Mouse (Mus musculus) MEL (cell line): ENCODE data around the gene Unc93b1. TPM values are rescaled to one million over a fixed set of nuclear protein-coding genes. Genes with fewer than 3 reads are reported as not detected.

ENCODE experiments used
- DNase-seq: peaks from one replicate; pipeline ENCODE4 v3.0.0; 2011; ENCODE audit warnings: low read depth, low spot score
- H3K27ac ChIP-seq: 2 replicates; pipeline ENCODE4 v1.5.1; 2012; ENCODE audit warnings: low read depth, mild to moderate bottlenecking, control low read depth, low read length, moderate library complexity; ENCODE audit not compliant: control insufficient read depth
- H3K27me3 ChIP-seq, 2 experiments: fragments of 150-350 bp in 1 of 2; sonication (generic) in 1 of 2; 2 replicates each; pipeline ENCODE4 v1.6.1; 2012; ENCODE audit warnings: low read length in 2 of 2, mild to moderate bottlenecking in 2 of 2, improper control_type of control experiment in 1 of 2, moderate library complexity in 1 of 2; ENCODE audit not compliant: insufficient read depth in 2 of 2, control insufficient read depth in 1 of 2
- H3K36me3 ChIP-seq, 2 experiments: 2 replicates each; pipeline ENCODE4 v1.6.1; 2012 to 2014; ENCODE audit warnings: low read length in 2 of 2, improper control_type of control experiment in 1 of 2, inconsistent platforms in 1 of 2, mild to moderate bottlenecking in 1 of 2; ENCODE audit not compliant: insufficient read depth in 2 of 2, control insufficient read depth in 1 of 2
- H3K4me1 ChIP-seq, 2 experiments: fragments of 150-350 bp in 1 of 2; sonication (generic) in 1 of 2; 2 replicates each; pipeline ENCODE4 v1.6.1; 2012; ENCODE audit warnings: low read length in 2 of 2, improper control_type of control experiment in 1 of 2, mild to moderate bottlenecking in 1 of 2; ENCODE audit not compliant: insufficient read depth in 2 of 2, control insufficient read depth in 1 of 2
- H3K4me3 ChIP-seq, 2 experiments: fragments of 150-350 bp in 1 of 2; sonication (generic) in 1 of 2; 2 replicates each; pipeline ENCODE4 v1.5.1; 2012; ENCODE audit warnings: low read depth in 2 of 2, low read length in 2 of 2, mild to moderate bottlenecking in 2 of 2, moderate library complexity in 2 of 2, control low read depth in 1 of 2, improper control_type of control experiment in 1 of 2; ENCODE audit not compliant: control insufficient read depth in 1 of 2, insufficient read depth in 1 of 2
- H3K79me2 ChIP-seq: 2 replicates; pipeline ENCODE4 v1.6.1; 2012; ENCODE audit warnings: mild to moderate bottlenecking, low read length, moderate library complexity; ENCODE audit not compliant: control insufficient read depth, poor library complexity, insufficient read depth
- H3K9ac ChIP-seq: 2 replicates; pipeline ENCODE4 v1.6.1; 2012; ENCODE audit warnings: low read depth, mild to moderate bottlenecking, control low read depth, low read length, moderate library complexity; ENCODE audit not compliant: control insufficient read depth, poor library complexity, severe bottlenecking
- H3K9me3 ChIP-seq: fragments of 150-350 bp; sonication (generic); replicated peaks from 2 replicates; pipeline ENCODE4 v1.6.1; 2012; ENCODE audit warnings: mild to moderate bottlenecking, low read length, improper control_type of control experiment, moderate library complexity; ENCODE audit not compliant: insufficient read depth
- CHD2 ChIP-seq: IDR thresholded peaks from 2 replicates; pipeline ENCODE4 v1.6.1; 2011; ENCODE audit warnings: low read length, improper control_type of control experiment
- CTCF ChIP-seq, 3 experiments: IDR thresholded peaks in 2 of 3; conservative IDR thresholded peaks in 1 of 3; 2 replicates each; pipeline ENCODE4 v1.5.1; 2011 to 2012; ENCODE audit warnings: low read length in 3 of 3, low read depth in 2 of 3, mild to moderate bottlenecking in 2 of 3, improper control_type of control experiment in 1 of 3, inconsistent platforms in 1 of 3, mixed read lengths in 1 of 3, moderate library complexity in 1 of 3; ENCODE audit not compliant: control insufficient read depth in 1 of 3, insufficient read depth in 1 of 3, poor library complexity in 1 of 3, severe bottlenecking in 1 of 3
- EP300 ChIP-seq, 2 experiments: IDR thresholded peaks; 2 replicates each; pipeline ENCODE4 v1.6.1; 2011; ENCODE audit warnings: improper control_type of control experiment in 2 of 2, low read length in 2 of 2, low read depth in 1 of 2, mild to moderate bottlenecking in 1 of 2
- ETS1 ChIP-seq: IDR thresholded peaks from 2 replicates; pipeline ENCODE4 v1.6.1; 2012; ENCODE audit warnings: low read depth, mild to moderate bottlenecking, inconsistent platforms, low read length, improper control_type of control experiment, moderate library complexity
- GABPA ChIP-seq: IDR thresholded peaks from 2 replicates; pipeline ENCODE4 v1.6.1; 2012; ENCODE audit warnings: low read depth, mild to moderate bottlenecking, inconsistent platforms, low read length, improper control_type of control experiment, moderate library complexity
- GATA1 ChIP-seq: IDR thresholded peaks from 2 replicates; pipeline ENCODE4 v1.6.1; 2011; ENCODE audit warnings: low read depth, low read length, improper control_type of control experiment
- HCFC1 ChIP-seq: IDR thresholded peaks from 2 replicates; pipeline ENCODE4 v1.6.1; 2012; ENCODE audit warnings: low read depth, mild to moderate bottlenecking, inconsistent platforms, low read length, improper control_type of control experiment, moderate library complexity
- JUND ChIP-seq: IDR thresholded peaks from 2 replicates; pipeline ENCODE4 v1.6.1; 2011; ENCODE audit warnings: low read depth, mild to moderate bottlenecking, improper control_type of control experiment, low read length
- MAFK ChIP-seq: IDR thresholded peaks from 2 replicates; pipeline ENCODE4 v1.6.1; 2011; ENCODE audit warnings: low read depth, mild to moderate bottlenecking, low read length, improper control_type of control experiment, borderline replicate concordance
- MAX ChIP-seq: IDR thresholded peaks from 2 replicates; pipeline ENCODE4 v1.6.1; 2011; ENCODE audit warnings: low read length, improper control_type of control experiment
- MAZ ChIP-seq: IDR thresholded peaks from 2 replicates; pipeline ENCODE4 v1.6.1; 2012; ENCODE audit warnings: low read depth, mild to moderate bottlenecking, inconsistent platforms, low read length, improper control_type of control experiment
- MEF2A ChIP-seq: IDR thresholded peaks from 2 replicates; pipeline ENCODE4 v1.6.1; 2014; ENCODE audit warnings: low read depth, mild to moderate bottlenecking, inconsistent platforms, low read length, improper control_type of control experiment; ENCODE audit not compliant: poor library complexity, insufficient replicate concordance, severe bottlenecking; ENCODE audit errors: extremely low read depth
- MYC ChIP-seq: IDR thresholded peaks from 2 replicates; pipeline ENCODE4 v1.6.1; 2011; ENCODE audit warnings: low read depth, mild to moderate bottlenecking, low read length, improper control_type of control experiment, moderate library complexity
- NELFE ChIP-seq: IDR thresholded peaks from 2 replicates; pipeline ENCODE4 v1.6.1; 2011; ENCODE audit warnings: low read depth, low read length, improper control_type of control experiment
- NRF1 ChIP-seq: IDR thresholded peaks from 2 replicates; pipeline ENCODE4 v1.6.1; 2014; ENCODE audit warnings: low read depth, mild to moderate bottlenecking, inconsistent platforms, low read length, improper control_type of control experiment, moderate library complexity; ENCODE audit not compliant: poor library complexity, insufficient read depth, severe bottlenecking
- POLR2AphosphoS5 ChIP-seq: IDR thresholded peaks from 2 replicates; pipeline ENCODE4 v1.6.1; 2012; ENCODE audit warnings: low read depth, borderline replicate concordance, mild to moderate bottlenecking, inconsistent platforms, low read length, moderate library complexity, mixed read lengths
- SIN3A ChIP-seq: IDR thresholded peaks from 2 replicates; pipeline ENCODE4 v1.6.1; 2012; ENCODE audit warnings: low read length, improper control_type of control experiment, inconsistent platforms
- SMC3 ChIP-seq: IDR thresholded peaks from 2 replicates; pipeline ENCODE4 v1.6.1; 2011; ENCODE audit warnings: low read depth, low read length, improper control_type of control experiment
- TBP ChIP-seq: IDR thresholded peaks from 2 replicates; pipeline ENCODE4 v1.8.0; 2011; ENCODE audit warnings: low read depth, low read length, improper control_type of control experiment
- TCF12 ChIP-seq: IDR thresholded peaks from 2 replicates; pipeline ENCODE4 v1.6.1; 2014; ENCODE audit warnings: low read depth, mild to moderate bottlenecking, inconsistent platforms, low read length, improper control_type of control experiment, moderate library complexity
- UBTF ChIP-seq: IDR thresholded peaks from 2 replicates; pipeline ENCODE4 v1.6.1; 2012; ENCODE audit warnings: low read depth, mild to moderate bottlenecking, inconsistent platforms, low read length, improper control_type of control experiment, moderate library complexity, borderline replicate concordance; ENCODE audit not compliant: insufficient read depth
- USF2 ChIP-seq, 2 experiments: IDR thresholded peaks; 2 replicates each; pipeline ENCODE4 v1.6.1; 2011 to 2012; ENCODE audit warnings: improper control_type of control experiment in 2 of 2, low read length in 2 of 2, borderline replicate concordance in 1 of 2, inconsistent platforms in 1 of 2, low read depth in 1 of 2, mild to moderate bottlenecking in 1 of 2; ENCODE audit not compliant: insufficient read depth in 1 of 2
- ZC3H11A ChIP-seq: IDR thresholded peaks from 2 replicates; pipeline ENCODE4 v1.6.1; 2012; ENCODE audit warnings: low read depth, mild to moderate bottlenecking, inconsistent platforms, low read length, improper control_type of control experiment
- ZKSCAN1 ChIP-seq: IDR thresholded peaks from 2 replicates; pipeline ENCODE4 v1.6.1; 2012; ENCODE audit warnings: low read depth, mild to moderate bottlenecking, inconsistent platforms, low read length, improper control_type of control experiment, moderate library complexity
- ZMIZ1 ChIP-seq: IDR thresholded peaks from 2 replicates; pipeline ENCODE4 v1.6.1; 2012; ENCODE audit warnings: low read depth, mild to moderate bottlenecking, inconsistent platforms, low read length, improper control_type of control experiment, moderate library complexity
- polyA plus RNA-seq, 2 experiments: library from polyadenylated mRNA; stranded (reverse) in 1 of 2; unstranded in 1 of 2; fragments of >175 nt in 1 of 2; fragments of >200 nt in 1 of 2; gene quantifications; 2 replicates each; pipeline versions ENCODE4 v1.2.1 to v1.2.4; 2012; ENCODE audit warnings: low replicate concordance in 2 of 2, low read depth in 1 of 2; ENCODE audit not compliant: insufficient read length in 2 of 2, insufficient read depth in 1 of 2, missing spikeins in 1 of 2
- total RNA-seq: library from RNA; depleted of rRNA; stranded (reverse); fragments of 300-350 nt; gene quantifications from 2 replicates; pipeline ENCODE4 v1.2.3, GENCODE M21; 2012

Gene Unc93b1
- total and polyA plus RNA-seq, 3 experiments: 4.7 to 8.2 TPM; not detected in 1

DNA sequence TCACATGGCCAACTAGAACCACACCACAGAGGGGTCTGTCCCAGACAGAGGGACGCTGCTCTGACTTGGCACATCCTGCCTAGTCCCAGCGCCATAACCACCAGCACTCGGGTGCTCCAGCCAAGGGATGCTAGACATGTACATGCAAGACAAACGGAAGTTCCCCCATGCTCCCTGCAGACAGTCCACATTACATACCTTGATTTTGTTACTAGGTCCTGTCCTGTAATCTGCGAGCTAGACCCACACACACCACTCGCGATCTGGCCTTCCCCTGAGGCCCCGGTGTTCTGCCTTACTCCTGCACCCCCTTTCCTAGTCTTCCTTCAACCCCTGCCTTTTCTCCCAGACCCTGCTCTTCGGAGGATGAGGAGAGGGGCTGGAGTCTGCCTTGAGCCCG is 28.7 kb upstream of the Unc93b1 start:
- peaks cover 0 to 12% of the 10 kb centered on the region in 2 experiments; a peak in 2 of 4 replicates for H3K36me3 ChIP-seq
- peak overlapping the region; percentile 94 to 98 for H3K4me3 ChIP-seq
- TF ChIP-seq NELFE (peak; percentile 8; the same call in 1 of the 2 replicates), USF2 (IDR thresholded peaks at IDR 0.05; ENCODE audit: borderline replicate concordance in 1 of 2, insufficient read depth in 1 of 2, low read depth in 1 of 2, low read length in 2 of 2) (no peak), ZC3H11A (no peak), CTCF (IDR thresholded peaks at IDR 0.05 in 2 of 3, conservative IDR thresholded peaks at IDR 0.05 in 1 of 3; ENCODE audit: control insufficient read depth in 1 of 3, insufficient read depth in 1 of 3, low read depth in 2 of 3, low read length in 3 of 3, poor library complexity in 1 of 3, severe bottlenecking in 1 of 3) (no peak), HCFC1 (no peak), CHD2 (no peak), TCF12 (no peak), MAX (0 out of 2 replicates have a peak, but pooled peaks have one; percentile 29), ZMIZ1 (0 out of 2 replicates have a peak, but pooled peaks have one; percentile 18), GATA1 (no peak), MYC (no peak), EP300 (IDR thresholded peaks at IDR 0.05; ENCODE audit: low read depth in 1 of 2, low read length in 2 of 2) (no peak), SIN3A (peak; percentile 32; the same call in 1 of the 2 replicates), NRF1 (no peak)
- peak overlapping the region; percentile 84 for H3K9ac ChIP-seq
- H3K27ac ChIP-seq: no peak overlapping the region
- peaks cover 0 to 22% of the 10 kb centered on the region in 2 experiments; a peak in 2 of 4 replicates for H3K4me1 ChIP-seq
- H3K9me3 ChIP-seq: no peaks in the 10 kb centered on the region
- H3K79me2 ChIP-seq: peaks cover 3% of the 10 kb centered on the region; the same call in 1 of the 2 replicates
- no peaks in the 10 kb centered on the region for H3K27me3 ChIP-seq
- peak; percentile 59 for DNase-seq

DNA sequence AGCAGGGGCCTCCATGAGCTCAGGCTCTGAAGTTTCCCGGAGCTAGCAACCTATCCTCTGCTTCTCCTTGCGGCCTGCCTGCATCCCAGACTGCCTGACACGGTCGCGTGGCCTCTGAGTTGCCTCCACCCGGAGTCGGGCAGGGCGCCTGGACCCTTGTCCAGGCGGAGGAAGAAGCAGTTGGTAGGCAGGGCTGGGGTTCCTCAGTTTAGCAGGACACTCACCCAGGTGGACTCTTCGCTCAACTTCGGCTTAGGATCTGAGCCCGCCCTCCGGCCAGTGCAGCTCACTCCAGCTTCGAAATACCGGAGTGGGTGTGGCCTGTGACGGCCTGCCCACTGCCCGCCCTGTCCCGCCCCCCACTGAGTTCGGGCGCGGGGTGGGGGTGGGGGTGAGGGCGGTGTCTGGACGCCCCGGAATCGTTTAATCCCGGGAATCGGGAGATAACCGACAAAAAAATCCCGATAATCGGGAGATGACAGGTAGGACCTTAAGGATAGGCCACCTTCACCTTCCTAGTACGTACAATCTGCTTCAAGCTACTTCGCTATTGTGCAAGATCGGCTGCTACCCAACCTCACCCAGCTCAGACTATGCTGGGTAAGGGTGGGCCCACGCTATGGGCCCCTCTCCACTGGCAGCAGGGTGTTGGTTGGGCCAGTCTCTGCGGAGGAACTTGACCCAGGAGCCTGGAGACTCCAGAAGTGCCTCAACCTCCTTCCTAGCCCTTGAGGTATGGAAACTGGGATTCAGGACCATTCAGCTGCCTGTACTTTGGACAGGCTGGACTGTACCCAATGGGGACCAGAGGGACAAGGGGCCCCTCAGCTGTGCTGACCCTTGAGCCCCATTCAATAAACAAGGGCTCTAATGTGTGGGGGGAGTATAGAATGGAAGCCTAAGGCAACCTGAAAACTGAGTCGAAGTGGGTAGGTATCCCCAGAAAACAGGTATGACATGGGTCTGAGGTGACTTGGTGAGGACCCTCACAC is 27.9 kb upstream of the Unc93b1 start, which contains the start of gene Tcirg1:
TSS of gene Tcirg1 (minus strand) at position 339 of the 992 bp plus-strand sequence.
- Histone ChIP-seq H3K36me3 (peaks cover 0 to 15% of the 10 kb centered on the region in 2 experiments; a peak in 2 of 4 replicates), H3K4me3 (peak within 1 kb of the TSS; percentile 94 to 98), H3K27me3 (no peaks in the 10 kb centered on the region), H3K79me2 (peaks cover 4% of the 10 kb centered on the region), H3K9ac (peak within 1 kb of the TSS; percentile 84), H3K27ac (no peak within 1 kb of the TSS; the same call in 1 of the 2 replicates), H3K4me1 (peaks cover 0 to 28% of the 10 kb centered on the region in 2 experiments; a peak in 3 of 4 replicates), H3K9me3 (no peaks in the 10 kb centered on the region)
- DNase-seq: peak; percentile 75
- TF ChIP-seq MAX (no peak), CHD2 (no peak; the same call in 1 of the 2 replicates), ZC3H11A (no peak), MAFK (no peak), TCF12 (no peak), ETS1 (no peak), UBTF (no peak), SIN3A (peak; percentile 51; the same call in 1 of the 2 replicates), GABPA (no peak), MEF2A (no peak), USF2 (IDR thresholded peaks at IDR 0.05; ENCODE audit: borderline replicate concordance in 1 of 2, insufficient read depth in 1 of 2, low read depth in 1 of 2, low read length in 2 of 2) (no peak), TBP (0 out of 2 replicates have a peak, but pooled peaks have one; percentile 18), POLR2AphosphoS5 (no peak), JUND (no peak), MAZ (0 out of 2 replicates have a peak, but pooled peaks have one; percentile 48), NRF1 (no peak), ZKSCAN1 (no peak), SMC3 (no peak), CTCF (IDR thresholded peaks at IDR 0.05 in 2 of 3, conservative IDR thresholded peaks at IDR 0.05 in 1 of 3; ENCODE audit: control insufficient read depth in 1 of 3, insufficient read depth in 1 of 3, low read depth in 2 of 3, low read length in 3 of 3, poor library complexity in 1 of 3, severe bottlenecking in 1 of 3) (no peak)
